Comparison of ENCODE assay signal across 23 mouse cellular contexts in genomic region chr6:33721166-33721565, GRCm38 (mm10).
DNase-seq lines count a peak whose midpoint lies in the region; ATAC-seq and TF ChIP-seq lines count a peak whose summit lies in the region.
"Had no signal": no experiment of that assay in that cellular context is flagged by ENCODE, and none has a peak within 500 bp of the region (broad histone marks: within the 10 kb centered on the region; RNA-seq: fewer than 3 reads in every experiment).

No protein-coding gene starts in this region.

- 0 out of 2 replicates have a peak overlapping the region, but pooled peaks have one; percentile 8 for H3K27ac ChIP-seq in forebrain, embryonic 15.5 days (replicated peaks)
- no peak overlapping the region for H3K27ac ChIP-seq in forebrain, embryonic 13.5 days
- peak overlapping the region; percentile 67 for H3K27ac ChIP-seq in layer of hippocampus, adult 2 months
- no peak overlapping the region for H3K27ac ChIP-seq in kidney, embryonic 14.5 days (ENCODE audit: low read depth, low read length)
- H3K27ac ChIP-seq: embryonic facial prominence, embryonic 13.5 days; forebrain, embryonic 10.5 days; heart, adult 2 months; heart, embryonic 15.5 days; liver, embryonic 14.5 days had no signal

- no peaks in the 10 kb centered on the region for H3K27me3 ChIP-seq in forebrain, embryonic 15.5 days
- no peaks in the 10 kb centered on the region for H3K27me3 ChIP-seq in forebrain, embryonic 13.5 days
- no peaks in the 10 kb centered on the region for H3K27me3 ChIP-seq in kidney, embryonic 14.5 days (ENCODE audit: control insufficient read depth, insufficient read depth, low read length)
- H3K27me3 ChIP-seq: embryonic facial prominence, embryonic 13.5 days; heart, embryonic 15.5 days had no signal

- H3K4me3 ChIP-seq in forebrain, embryonic 15.5 days = no peak overlapping the region
- no peak overlapping the region for H3K4me3 ChIP-seq in forebrain, embryonic 13.5 days
- H3K4me3 ChIP-seq in layer of hippocampus, adult 2 months = no peak overlapping the region
- no peak overlapping the region for H3K4me3 ChIP-seq in kidney, embryonic 14.5 days (ENCODE audit: low read length)
- H3K4me3 ChIP-seq: embryonic facial prominence, embryonic 13.5 days; forebrain, embryonic 10.5 days; heart, adult 2 months; heart, embryonic 15.5 days had no signal

- no peak overlapping the region for H3K4me2 ChIP-seq in forebrain, embryonic 15.5 days (replicated peaks)
- no peak overlapping the region for H3K4me2 ChIP-seq in forebrain, embryonic 13.5 days
- H3K4me2 ChIP-seq in kidney, embryonic 14.5 days (replicated peaks; ENCODE audit: low read depth, low read length) = no peak overlapping the region
- H3K4me2 ChIP-seq: embryonic facial prominence, embryonic 13.5 days; heart, embryonic 15.5 days had no signal

- no peaks in the 10 kb centered on the region for H3K9me3 ChIP-seq in forebrain, embryonic 15.5 days
- no peaks in the 10 kb centered on the region for H3K9me3 ChIP-seq in forebrain, embryonic 13.5 days (replicated peaks)
- no peaks in the 10 kb centered on the region for H3K9me3 ChIP-seq in kidney, embryonic 14.5 days (ENCODE audit: control insufficient read depth, low read length)
- H3K9me3 ChIP-seq: embryonic facial prominence, embryonic 13.5 days; forebrain, embryonic 10.5 days; heart, embryonic 15.5 days had no signal

- WGBS in forebrain, embryonic 15.5 days = 65% methylated on average over 4 of the region's 4 CpGs
- 70% methylated on average over 4 of the region's 4 CpGs for WGBS in forebrain, embryonic 13.5 days
- WGBS in kidney, embryonic 14.5 days = 75% methylated on average over 4 of the region's 4 CpGs

- 0 out of 2 replicates have a peak, but pooled peaks cover 2% of the 10 kb centered on the region for H3K4me1 ChIP-seq in forebrain, embryonic 15.5 days
- H3K4me1 ChIP-seq in forebrain, embryonic 13.5 days = peaks cover 15% of the 10 kb centered on the region
- no peaks in the 10 kb centered on the region for H3K4me1 ChIP-seq in kidney, embryonic 14.5 days (ENCODE audit: control insufficient read depth, insufficient read depth, low read length)

- no peak for DNase-seq in layer of hippocampus, adult 2 months (ENCODE audit: low spot score in 2 of 2)
- no peak for DNase-seq in layer of hippocampus, postnatal 14 days (ENCODE audit: low spot score in 2 of 2)
- peak; percentile 17 for DNase-seq in R1 (ENCODE audit: low read depth, low spot score)
- no peak for DNase-seq in cerebellum, postnatal 10 days
- DNase-seq: adrenal gland, postnatal 25 days; cerebellum, adult 11 months; cerebellum, postnatal 25 days; gastrocnemius, postnatal 14 days; heart, adult 2 months; kidney, adult 11 months; kidney, postnatal 10 days; right cerebral cortex, postnatal 14 days; spleen, adult 18-20 months; thymus, postnatal 36 days had no signal

- no peak overlapping the region for H3K9ac ChIP-seq in forebrain, embryonic 15.5 days (replicated peaks)
- no peak overlapping the region for H3K9ac ChIP-seq in forebrain, embryonic 13.5 days
- H3K9ac ChIP-seq in kidney, embryonic 14.5 days (ENCODE audit: low read depth, low read length) = no peak overlapping the region
- H3K9ac ChIP-seq: embryonic facial prominence, embryonic 13.5 days; heart, embryonic 15.5 days; liver, embryonic 14.5 days had no signal

- TF ChIP-seq CTCF in layer of hippocampus, adult 2 months (conservative IDR thresholded peaks at IDR 0.05) = no peak

- no peaks in the 10 kb centered on the region for H3K36me3 ChIP-seq in forebrain, embryonic 15.5 days
- H3K36me3 ChIP-seq in forebrain, embryonic 13.5 days (ENCODE audit: poor library complexity, severe bottlenecking) = no peaks in the 10 kb centered on the region
- H3K36me3 ChIP-seq in kidney, embryonic 14.5 days (ENCODE audit: control insufficient read depth, insufficient read depth, low read length) = no peaks in the 10 kb centered on the region
- H3K36me3 ChIP-seq: embryonic facial prominence, embryonic 13.5 days; forebrain, embryonic 10.5 days; heart, embryonic 15.5 days had no signal

- no peak for ATAC-seq in forebrain, embryonic 15.5 days (replicated peaks)
- no peak for ATAC-seq in forebrain, embryonic 13.5 days
- no peak for ATAC-seq in kidney, embryonic 14.5 days (ENCODE audit: low FRiP score, low TSS enrichment)
- ATAC-seq: lung, postnatal 0 days; midbrain, embryonic 16.5 days had no signal

Comparison
In these comparisons a context has a peak if more than half of its experiments do, and no peak if none do; other contexts are left out.
1. H3K27ac ChIP-seq: peak in forebrain, embryonic 15.5 days (single experiment) and layer of hippocampus, adult 2 months (single experiment); none in forebrain, embryonic 13.5 days (single experiment) and kidney, embryonic 14.5 days (single experiment).